Mouse (Mus musculus) liver, adult 2 months (tissue): ENCODE data around the gene Ttll8. TPM values are rescaled to one million over a fixed set of nuclear protein-coding genes. Genes with fewer than 3 reads are reported as not detected.

Source experiments
- DNase-seq: peaks from one replicate; pipeline ENCODE4 v3.0.0-alpha.2; 2011; ENCODE audit warnings: low read depth, low spot score; ENCODE audit errors: extremely low read depth
- H3K27ac ChIP-seq: fragments of 200-500 bp; replicated peaks from 2 replicates; pipeline ENCODE4 v1.5.1; 2012; ENCODE audit warnings: low read depth, mild to moderate bottlenecking, control low read depth, inconsistent platforms, low read length; ENCODE audit not compliant: insufficient read depth
- H3K27me3 ChIP-seq: fragments of 200-500 bp; 2 replicates; pipeline ENCODE4 v1.6.1; 2012; ENCODE audit warnings: mild to moderate bottlenecking, moderate library complexity, low read length, inconsistent platforms; ENCODE audit not compliant: control insufficient read depth, insufficient read depth
- H3K36me3 ChIP-seq: fragments of 200-500 bp; 2 replicates; pipeline ENCODE4 v1.6.1; 2012; ENCODE audit warnings: low read length, inconsistent platforms; ENCODE audit not compliant: control insufficient read depth, insufficient read depth
- H3K4me1 ChIP-seq: fragments of 200-500 bp; 2 replicates; pipeline ENCODE4 v1.6.1; 2011; ENCODE audit warnings: low read length; ENCODE audit not compliant: control insufficient read depth, insufficient read depth
- H3K4me3 ChIP-seq: fragments of 200-500 bp; 2 replicates; pipeline ENCODE4 v1.5.1; 2011; ENCODE audit warnings: low read depth, mild to moderate bottlenecking, control low read depth, low read length, moderate library complexity; ENCODE audit not compliant: insufficient read depth
- H3K79me2 ChIP-seq: fragments of 200-500 bp; 2 replicates; pipeline ENCODE4 v1.6.1; 2012; ENCODE audit warnings: inconsistent platforms, mild to moderate bottlenecking, low read length, moderate library complexity; ENCODE audit not compliant: control insufficient read depth, insufficient read depth
- H3K9ac ChIP-seq: fragments of 200-500 bp; 2 replicates; pipeline ENCODE4 v1.6.1; 2012; ENCODE audit warnings: low read depth, mild to moderate bottlenecking, control low read depth, inconsistent platforms, low read length
- CTCF ChIP-seq: fragments of 200-500 bp; IDR thresholded peaks from 2 replicates; pipeline ENCODE4 v1.5.1; 2011; ENCODE audit warnings: low read depth, low read length, control low read depth
- POLR2A ChIP-seq: fragments of 200-500 bp; IDR thresholded peaks from 2 replicates; pipeline ENCODE4 v1.6.1; 2011; ENCODE audit warnings: low read length, control low read depth; ENCODE audit not compliant: insufficient read depth; ENCODE audit errors: extremely low read depth
- WGBS: fragments of 180-500 bp; shearing (Covaris S2); methylation state at CpG from one replicate; pipeline ENCODE4 v1.1.7; 2018; 5-methylcytosine and 5-hydroxymethylcytosine counted together
- polyA plus RNA-seq: library from polyadenylated mRNA; depleted of rRNA; stranded (reverse); fragments of >200 nt; gene quantifications from 2 replicates; pipeline ENCODE4 v1.2.3, GENCODE M21; 2012
- total RNA-seq: library from RNA; depleted of rRNA; stranded (reverse); fragments of >200 nt; gene quantifications from 2 replicates; pipeline ENCODE4 v1.2.3, GENCODE M21; 2014

The Ttll8 gene
- total and polyA plus RNA-seq, 2 experiments = 0.02 to 0.28 TPM

- H3K4me3 ChIP-seq = no peak overlapping the region
- no peaks in the 10 kb centered on the region for H3K79me2 ChIP-seq
- TF ChIP-seq CTCF (no peak), POLR2A (no peak)
- H3K27ac ChIP-seq = no peak overlapping the region
- peaks cover 21% of the 10 kb centered on the region for H3K4me1 ChIP-seq
- DNase-seq = no peak
- H3K36me3 ChIP-seq = no peaks in the 10 kb centered on the region
- H3K27me3 ChIP-seq = no peaks in the 10 kb centered on the region
- 84% methylated on average over 7 of the region's 7 CpGs for WGBS
- no peak overlapping the region for H3K9ac ChIP-seq
These were observed 59.1 kb downstream of the Ttll8 start for GRCm38 (mm10) chr15:88895119-88895518.

- no peaks in the 10 kb centered on the region for H3K36me3 ChIP-seq
- H3K9ac ChIP-seq = no peak overlapping the region
- H3K79me2 ChIP-seq = no peaks in the 10 kb centered on the region
- H3K4me1 ChIP-seq = peaks cover 18% of the 10 kb centered on the region
- peak overlapping the region; percentile 41 for H3K27ac ChIP-seq
- 71% methylated on average over 5 of the region's 5 CpGs for WGBS
- DNase-seq = no peak
- H3K4me3 ChIP-seq = no peak overlapping the region
- H3K27me3 ChIP-seq = no peaks in the 10 kb centered on the region
- no peak for TF ChIP-seq CTCF
- no peak for TF ChIP-seq POLR2A
These were observed 61.3 kb downstream of the Ttll8 start for GRCm38 (mm10) chr15:88892876-88893275.

- Histone ChIP-seq H3K27me3 (no peaks in the 10 kb centered on the region), H3K36me3 (no peaks in the 10 kb centered on the region), H3K79me2 (no peaks in the 10 kb centered on the region), H3K27ac (peak overlapping the region; percentile 43), H3K4me3 (no peak overlapping the region), H3K4me1 (peaks cover 18% of the 10 kb centered on the region), H3K9ac (no peak overlapping the region)
- peak; percentile 94 for DNase-seq
- TF ChIP-seq CTCF (no peak), POLR2A (no peak)
- 26% methylated on average over 1 of the region's 1 CpGs for WGBS
These were observed 62.0 kb downstream of the Ttll8 start for GRCm38 (mm10) chr15:88892252-88892651.

GRCm38 (mm10) chr15:88891676-88892040, 62.6 kb downstream of the Ttll8 start:
- no peaks in the 10 kb centered on the region for H3K36me3 ChIP-seq
- 23% methylated on average over 8 of the region's 8 CpGs for WGBS
- H3K4me3 ChIP-seq = no peak overlapping the region
- peak; percentile 77 for DNase-seq
- H3K79me2 ChIP-seq = no peaks in the 10 kb centered on the region
- peaks cover 18% of the 10 kb centered on the region for H3K4me1 ChIP-seq
- no peak for TF ChIP-seq POLR2A
- TF ChIP-seq CTCF = no peak
- H3K9ac ChIP-seq = peak overlapping the region; percentile 1; the same call in 1 of the 2 replicates
- H3K27me3 ChIP-seq = no peaks in the 10 kb centered on the region
- H3K27ac ChIP-seq = peak overlapping the region; percentile 43

GRCm38 (mm10) chr15:88890751-88891675, 63.2 kb downstream of the Ttll8 start:
- peak; percentile 89 for DNase-seq
- H3K9ac ChIP-seq = peak overlapping the region; percentile 37
- peak overlapping the region; percentile 43 for H3K27ac ChIP-seq
- H3K27me3 ChIP-seq = no peaks in the 10 kb centered on the region
- peaks cover 18% of the 10 kb centered on the region for H3K4me1 ChIP-seq
- TF ChIP-seq CTCF (peak; percentile 10; the same call in 1 of the 2 replicates), POLR2A (0 out of 2 replicates have a peak, but pooled peaks have one; percentile 11)
- H3K79me2 ChIP-seq = no peaks in the 10 kb centered on the region
- H3K36me3 ChIP-seq = no peaks in the 10 kb centered on the region
- WGBS = 6% methylated on average over 41 of the region's 41 CpGs
- H3K4me3 ChIP-seq = peak overlapping the region; percentile 46

GRCm38 (mm10) chr15:88889994-88890393, 64.2 kb downstream of the Ttll8 start:
- Histone ChIP-seq H3K9ac (no peak overlapping the region), H3K4me3 (no peak overlapping the region), H3K79me2 (no peaks in the 10 kb centered on the region), H3K27ac (no peak overlapping the region), H3K4me1 (peaks cover 13% of the 10 kb centered on the region), H3K36me3 (no peaks in the 10 kb centered on the region), H3K27me3 (no peaks in the 10 kb centered on the region)
- DNase-seq = no peak
- 91% methylated on average over 3 of the region's 3 CpGs for WGBS
- no peak for TF ChIP-seq POLR2A
- TF ChIP-seq CTCF = no peak
